Mouse (Mus musculus) liver, embryonic 11.5 days (tissue): ENCODE results near the gene Atg101. TPM values are rescaled to one million over a fixed set of nuclear protein-coding genes. Genes with fewer than 3 reads are reported as not detected.

Experiments
- ATAC-seq: fragments of 200-750 bp; cut with Nextera tagmentation; replicated peaks from 2 replicates; pipeline ENCODE4 v1.8.0; 2017; ENCODE audit warnings: moderate number of reproducible peaks, mild to moderate bottlenecking, moderate TSS enrichment, moderate library complexity; ENCODE audit not compliant: low FRiP score
- DNase-seq: peaks from one replicate; pipeline ENCODE4 v3.0.0-alpha.2; 2017; ENCODE audit warnings: low spot score
- H3K27ac ChIP-seq: fragments of 300-500 bp; sonication (generic); 2 replicates; pipeline ENCODE4 v1.5.1; 2014; ENCODE audit warnings: mild to moderate bottlenecking, low read depth, low read length, control low read depth
- H3K27me3 ChIP-seq: fragments of 300-500 bp; sonication (generic); replicated peaks from 2 replicates; pipeline ENCODE4 v1.6.1; 2014; ENCODE audit warnings: low read length, mixed read lengths; ENCODE audit not compliant: control insufficient read depth, insufficient read depth
- H3K36me3 ChIP-seq: fragments of 300-500 bp; sonication (generic); 2 replicates; pipeline ENCODE4 v1.6.1; 2014; ENCODE audit warnings: mild to moderate bottlenecking, low read length, moderate library complexity, mixed read lengths; ENCODE audit not compliant: control insufficient read depth, insufficient read depth
- H3K4me1 ChIP-seq: fragments of 300-500 bp; sonication (generic); replicated peaks from 2 replicates; pipeline ENCODE4 v1.6.1; 2014; ENCODE audit warnings: low read length, mixed read lengths; ENCODE audit not compliant: control insufficient read depth, insufficient read depth
- H3K4me2 ChIP-seq: fragments of 300-500 bp; sonication (generic); 2 replicates; pipeline ENCODE4 v1.6.1; 2014; ENCODE audit warnings: mild to moderate bottlenecking, control low read depth, moderate library complexity
- H3K4me3 ChIP-seq: fragments of 300-500 bp; sonication (generic); 2 replicates; pipeline ENCODE4 v1.5.1; 2014; ENCODE audit warnings: low read depth, low read length, control low read depth
- H3K9ac ChIP-seq: fragments of 300-500 bp; sonication (generic); 2 replicates; pipeline ENCODE4 v1.6.1; 2014; ENCODE audit warnings: low read depth, low read length, control low read depth
- H3K9me3 ChIP-seq: fragments of 300-500 bp; sonication (generic); 2 replicates; pipeline ENCODE4 v1.6.1; 2016; ENCODE audit warnings: low read length, inconsistent platforms, mixed read lengths; ENCODE audit not compliant: control insufficient read depth
- WGBS: fragments of 180-500 bp; shearing (Covaris S2); extraction: QIAGEN DNeasy Blood & Tissue Kit; methylation state at CpG from one replicate; pipeline ENCODE4 v1.1.7; 2014; 5-methylcytosine and 5-hydroxymethylcytosine counted together
- polyA plus RNA-seq: library from polyadenylated mRNA; unstranded; fragments of >200 nt; fragmentation: Nextera tagmentation; extraction: Ambion mirVana; gene quantifications from 2 replicates; pipeline ENCODE4 v1.2.1, GENCODE M21; 2014

The Atg101 gene
- polyA plus RNA-seq, 1 experiment from 2014 or later, result 54.9 TPM

DNA sequence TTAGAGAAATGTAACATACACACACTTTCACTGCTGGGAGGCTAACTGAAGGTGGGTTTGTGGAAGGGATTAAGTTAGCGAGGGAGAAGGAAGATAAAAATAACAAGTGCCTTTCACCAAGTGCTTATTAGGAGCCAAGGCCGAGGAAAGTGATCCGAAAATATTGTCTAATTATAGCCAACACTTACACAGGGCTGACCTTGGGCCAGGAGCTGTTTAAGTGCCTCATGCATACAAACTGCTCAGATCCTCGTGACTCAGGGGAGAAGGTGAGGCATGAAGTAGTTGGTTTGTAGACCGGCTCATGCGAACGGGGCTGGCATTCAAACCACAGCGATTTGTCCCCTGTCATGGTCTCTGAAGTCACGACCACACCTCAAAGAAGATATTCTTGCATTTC is 42.8 kb upstream of the Atg101 start:
- H3K4me1 ChIP-seq, result peaks cover 15% of the 10 kb centered on the region
- H3K27me3 ChIP-seq, result peaks cover 8% of the 10 kb centered on the region; the same call in 1 of the 2 replicates
- no peaks in the 10 kb centered on the region for H3K9me3 ChIP-seq
- H3K36me3 ChIP-seq, result no peaks in the 10 kb centered on the region
- H3K4me2 ChIP-seq, result peak overlapping the region; percentile 57
- DNase-seq (no peak), ATAC-seq (no peak)
- H3K9ac ChIP-seq, result no peak overlapping the region
- no peak overlapping the region for H3K27ac ChIP-seq
- H3K4me3 ChIP-seq, result peak overlapping the region; percentile 21; the same call in 1 of the 2 replicates
- 42% methylated on average over 9 of the region's 9 CpGs for WGBS

GRCm38 (mm10) chr15:101241853-101242252 is 42.2 kb upstream of the Atg101 start:
- Histone ChIP-seq H3K27me3 (peaks cover 8% of the 10 kb centered on the region; the same call in 1 of the 2 replicates), H3K27ac (no peak overlapping the region), H3K4me3 (no peak overlapping the region), H3K9ac (no peak overlapping the region), H3K4me2 (no peak overlapping the region), H3K4me1 (peaks cover 19% of the 10 kb centered on the region), H3K9me3 (no peaks in the 10 kb centered on the region), H3K36me3 (no peaks in the 10 kb centered on the region)
- 60% methylated on average over 9 of the region's 9 CpGs for WGBS
- no peak for DNase-seq
- no peak for ATAC-seq

- H3K4me1 ChIP-seq, result peaks cover 23% of the 10 kb centered on the region
- no peak for DNase-seq
- no peak for ATAC-seq
- H3K9ac ChIP-seq, result no peak overlapping the region
- H3K9me3 ChIP-seq, result no peaks in the 10 kb centered on the region
- H3K4me3 ChIP-seq, result no peak overlapping the region
- H3K36me3 ChIP-seq, result no peaks in the 10 kb centered on the region
- no peak overlapping the region for H3K4me2 ChIP-seq
- no peak overlapping the region for H3K27ac ChIP-seq
- WGBS, result 33% methylated on average over 8 of the region's 8 CpGs
- peaks cover 8% of the 10 kb centered on the region; the same call in 1 of the 2 replicates for H3K27me3 ChIP-seq
These were observed 41.4 kb upstream of the Atg101 start for GRCm38 (mm10) chr15:101242645-101243044.

DNA sequence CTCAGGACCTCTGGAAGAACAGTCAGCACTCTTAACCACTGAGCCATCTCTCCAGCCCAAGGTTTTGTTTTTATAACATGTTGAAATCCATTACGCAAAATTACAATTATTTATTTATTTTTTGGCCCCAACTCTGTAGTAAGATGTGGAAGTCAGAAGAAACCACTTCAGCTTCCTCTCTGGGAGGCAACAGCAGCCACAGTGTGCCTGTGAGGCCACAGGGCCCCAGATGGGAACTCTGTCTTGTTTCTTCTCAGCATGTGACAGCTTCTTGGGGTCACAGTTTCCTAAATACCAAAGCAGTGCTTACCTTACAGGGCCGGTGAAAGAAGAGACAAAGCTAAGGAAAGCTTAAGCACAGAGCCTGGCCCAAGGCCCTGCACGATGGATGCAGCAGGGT is 40.1 kb upstream of the Atg101 start:
- H3K27ac ChIP-seq, result no peak overlapping the region
- H3K27me3 ChIP-seq, result peaks cover 3% of the 10 kb centered on the region; the same call in 1 of the 2 replicates
- H3K4me2 ChIP-seq, result no peak overlapping the region
- no peak overlapping the region for H3K4me3 ChIP-seq
- WGBS, result 54% methylated on average over 3 of the region's 3 CpGs
- H3K4me1 ChIP-seq, result peaks cover 30% of the 10 kb centered on the region
- DNase-seq, result no peak
- ATAC-seq, result no peak
- H3K9ac ChIP-seq, result no peak overlapping the region
- no peaks in the 10 kb centered on the region for H3K36me3 ChIP-seq
- H3K9me3 ChIP-seq, result no peaks in the 10 kb centered on the region

- Histone ChIP-seq H3K4me3 (peak overlapping the region; percentile 45), H3K4me2 (peak overlapping the region; percentile 79), H3K27me3 (no peaks in the 10 kb centered on the region), H3K27ac (peak overlapping the region; percentile 83), H3K36me3 (no peaks in the 10 kb centered on the region), H3K9ac (peak overlapping the region; percentile 61), H3K9me3 (no peaks in the 10 kb centered on the region), H3K4me1 (peaks cover 23% of the 10 kb centered on the region)
- WGBS, result 2% methylated on average over 56 of the region's 56 CpGs
- DNase-seq, result peak; percentile 93
- ATAC-seq, result peak; percentile 99
These were observed 37.6 kb upstream of the Atg101 start for GRCm38 (mm10) chr15:101246231-101247154.

DNA sequence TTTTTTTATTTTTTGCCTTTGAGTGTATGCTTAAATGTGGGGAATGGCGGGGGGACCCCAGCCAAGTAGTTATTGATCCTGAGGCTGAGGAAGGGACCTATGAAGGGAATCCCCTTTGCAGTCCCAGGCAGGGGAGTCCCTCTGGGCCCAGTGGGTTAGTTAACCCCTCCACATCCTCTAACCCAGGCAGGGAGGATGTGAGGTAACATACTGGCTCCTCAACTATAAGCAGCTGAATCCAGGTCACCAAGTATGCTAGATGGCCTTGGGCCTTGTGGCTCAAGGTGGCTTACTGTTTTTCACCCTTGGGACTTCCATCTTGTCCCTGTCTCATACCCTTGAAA is 36.9 kb upstream of the Atg101 start:
- H3K4me2 ChIP-seq, result peak overlapping the region; percentile 79
- ATAC-seq, result no peak
- H3K27ac ChIP-seq, result no peak overlapping the region; the same call in 1 of the 2 replicates
- DNase-seq, result no peak
- H3K36me3 ChIP-seq, result no peaks in the 10 kb centered on the region
- 57% methylated on average over 1 of the region's 1 CpGs for WGBS
- no peak overlapping the region for H3K4me3 ChIP-seq
- no peaks in the 10 kb centered on the region for H3K27me3 ChIP-seq
- H3K9me3 ChIP-seq, result no peaks in the 10 kb centered on the region
- no peak overlapping the region for H3K9ac ChIP-seq
- peaks cover 19% of the 10 kb centered on the region for H3K4me1 ChIP-seq

GRCm38 (mm10) chr15:101248029-101248710 is 35.9 kb upstream of the Atg101 start:
- Histone ChIP-seq H3K4me3 (no peak overlapping the region), H3K9ac (no peak overlapping the region), H3K27ac (peak overlapping the region; percentile 34; the same call in 1 of the 2 replicates), H3K4me2 (no peak overlapping the region), H3K4me1 (peaks cover 19% of the 10 kb centered on the region), H3K9me3 (no peaks in the 10 kb centered on the region), H3K27me3 (no peaks in the 10 kb centered on the region), H3K36me3 (no peaks in the 10 kb centered on the region)
- no peak for DNase-seq
- WGBS, result 36% methylated on average over 5 of the region's 5 CpGs
- ATAC-seq, result no peak

DNA sequence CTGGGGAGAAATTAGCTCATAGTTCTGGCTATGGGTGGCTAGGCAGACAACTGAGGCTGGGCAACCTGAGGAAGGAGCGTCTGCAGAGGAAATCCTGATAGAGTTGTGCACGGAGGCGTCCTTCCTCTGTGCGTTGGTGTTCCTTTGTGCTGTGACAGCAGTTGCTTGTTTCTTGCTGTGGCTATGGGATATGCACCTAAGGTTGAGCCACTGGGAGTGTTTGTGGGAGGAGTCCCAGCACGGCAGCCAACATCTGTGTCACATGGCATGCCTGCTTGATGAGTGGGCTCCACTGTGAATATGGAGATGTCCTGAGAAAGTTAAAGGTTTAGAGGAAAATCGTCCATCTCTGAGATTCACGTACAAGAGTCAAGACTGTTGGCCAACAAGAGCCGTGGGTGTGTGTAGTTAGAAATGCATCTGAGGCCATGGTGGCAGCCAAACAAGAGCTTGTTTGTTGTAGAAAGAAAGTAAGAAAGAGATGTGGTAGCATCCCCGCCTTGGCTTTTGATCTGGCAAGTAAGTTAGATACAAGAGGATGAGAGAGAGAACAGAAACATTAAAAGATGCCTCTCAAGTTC is 33.8 kb upstream of the Atg101 start:
- WGBS, result 63% methylated on average over 9 of the region's 9 CpGs
- peaks cover 10% of the 10 kb centered on the region for H3K27me3 ChIP-seq
- ATAC-seq (no peak), DNase-seq (no peak)
- H3K4me3 ChIP-seq, result no peak overlapping the region
- no peak overlapping the region for H3K9ac ChIP-seq
- H3K9me3 ChIP-seq, result no peaks in the 10 kb centered on the region
- no peak overlapping the region for H3K27ac ChIP-seq
- no peaks in the 10 kb centered on the region for H3K36me3 ChIP-seq
- peaks cover 24% of the 10 kb centered on the region for H3K4me1 ChIP-seq
- H3K4me2 ChIP-seq, result no peak overlapping the region
